Mouse (Mus musculus) heart, embryonic 10.5 days (tissue): ENCODE measurements around the gene Atg2b. TPM values are rescaled to one million over a fixed set of nuclear protein-coding genes. Genes with fewer than 3 reads are reported as not detected.

Source experiments
- DNase-seq: peaks from one replicate; pipeline ENCODE4 v3.0.0-alpha.2; 2017; ENCODE audit warnings: low spot score
- H3K27ac ChIP-seq: fragments of 300-500 bp; sonication (generic); 2 replicates; pipeline ENCODE4 v1.5.1; 2016; ENCODE audit warnings: mild to moderate bottlenecking
- H3K27me3 ChIP-seq: fragments of 300-500 bp; sonication (generic); 2 replicates; pipeline ENCODE4 v1.6.1; 2016; ENCODE audit warnings: mild to moderate bottlenecking; ENCODE audit not compliant: poor library complexity, insufficient read depth, severe bottlenecking
- H3K36me3 ChIP-seq: fragments of 300-500 bp; sonication (generic); 2 replicates; pipeline ENCODE4 v1.6.1; 2016; ENCODE audit warnings: mild to moderate bottlenecking, moderate library complexity
- H3K4me1 ChIP-seq: fragments of 300-500 bp; sonication (generic); 2 replicates; pipeline ENCODE4 v1.6.1; 2016; ENCODE audit warnings: mild to moderate bottlenecking
- H3K4me3 ChIP-seq: fragments of 300-500 bp; sonication (generic); 2 replicates; pipeline ENCODE4 v1.5.1; 2016; ENCODE audit warnings: mild to moderate bottlenecking, moderate library complexity
- H3K9me3 ChIP-seq: fragments of 300-500 bp; sonication (generic); 2 replicates; pipeline ENCODE4 v1.6.1; 2016; ENCODE audit warnings: mild to moderate bottlenecking, moderate library complexity
- WGBS: fragments of 180-500 bp; shearing (Covaris S2); methylation state at CpG from one replicate; pipeline ENCODE4 v1.1.7; 2016; 5-methylcytosine and 5-hydroxymethylcytosine counted together
- polyA plus RNA-seq: library from polyadenylated mRNA; unstranded; fragments of >200 nt; fragmentation: Nextera tagmentation; extraction: Ambion mirVana; gene quantifications from 2 replicates; pipeline ENCODE4 v1.2.1, GENCODE M21; 2016

The Atg2b gene
- polyA plus RNA-seq, 1 experiment from 2014 or later, result 13.0 TPM

DNA sequence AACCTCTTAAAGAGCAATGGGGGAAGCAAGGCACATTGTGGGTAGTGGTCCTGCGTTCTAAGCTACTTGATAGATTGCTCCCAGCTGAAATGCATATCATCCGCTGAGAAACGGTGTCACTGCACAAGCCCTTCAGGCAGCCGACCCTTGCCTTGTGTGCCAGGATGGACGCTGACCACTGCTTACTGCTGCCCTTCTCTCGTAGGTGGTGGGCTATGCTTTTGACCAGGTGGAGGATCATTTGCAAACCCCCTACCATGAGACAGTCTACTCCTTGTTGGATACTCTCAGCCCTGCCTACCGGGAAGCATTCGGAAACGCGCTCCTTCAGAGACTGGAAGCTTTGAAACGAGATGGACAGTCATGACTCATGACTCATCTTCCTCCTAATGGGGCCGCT lies 15.4 kb upstream of the Atg2b start:
- no peaks in the 10 kb centered on the region for H3K27me3 ChIP-seq
- H3K36me3 ChIP-seq, result peaks cover 24% of the 10 kb centered on the region
- WGBS, result 88% methylated on average over 12 of the region's 12 CpGs
- no peak for DNase-seq
- no peak overlapping the region for H3K27ac ChIP-seq
- H3K4me3 ChIP-seq, result no peak overlapping the region
- H3K9me3 ChIP-seq, result no peaks in the 10 kb centered on the region
- peaks cover 4% of the 10 kb centered on the region for H3K4me1 ChIP-seq

DNA sequence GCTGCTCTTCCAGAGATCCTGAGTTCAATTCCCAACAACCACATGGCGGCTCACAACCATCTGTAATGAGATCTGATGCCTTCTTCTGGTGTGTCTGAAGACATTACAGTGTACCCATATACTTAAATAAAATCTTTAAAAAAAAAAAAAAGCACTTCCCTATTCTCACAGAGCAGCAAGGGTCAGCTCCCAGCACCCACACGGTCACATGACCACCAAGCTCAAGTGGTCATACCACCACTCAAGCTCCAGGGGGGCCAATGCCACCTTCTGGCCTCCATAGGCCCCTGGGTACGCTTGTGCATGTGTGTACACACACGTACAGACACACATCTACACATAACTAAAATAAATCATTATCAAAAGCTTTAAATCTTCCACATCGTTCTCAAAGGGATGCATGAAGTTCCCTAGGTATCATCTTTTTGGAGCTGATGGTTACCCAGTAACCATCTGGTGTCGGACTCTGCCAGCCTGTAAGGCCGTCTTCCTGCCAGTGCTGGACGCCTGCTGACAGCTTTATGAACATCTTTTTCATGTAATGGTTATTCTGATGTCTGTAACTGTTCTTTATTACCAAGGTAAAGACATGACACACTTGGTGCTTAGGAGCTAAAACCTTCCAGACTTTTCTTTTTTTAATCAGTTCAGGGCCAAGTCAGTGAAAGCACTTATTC lies 12.2 kb upstream of the Atg2b start:
- 92% methylated on average over 8 of the region's 8 CpGs for WGBS
- no peaks in the 10 kb centered on the region for H3K9me3 ChIP-seq
- H3K36me3 ChIP-seq, result peaks cover 44% of the 10 kb centered on the region
- DNase-seq, result no peak
- no peak overlapping the region for H3K4me3 ChIP-seq
- H3K27ac ChIP-seq, result no peak overlapping the region
- no peaks in the 10 kb centered on the region for H3K27me3 ChIP-seq
- no peaks in the 10 kb centered on the region for H3K4me1 ChIP-seq

DNA sequence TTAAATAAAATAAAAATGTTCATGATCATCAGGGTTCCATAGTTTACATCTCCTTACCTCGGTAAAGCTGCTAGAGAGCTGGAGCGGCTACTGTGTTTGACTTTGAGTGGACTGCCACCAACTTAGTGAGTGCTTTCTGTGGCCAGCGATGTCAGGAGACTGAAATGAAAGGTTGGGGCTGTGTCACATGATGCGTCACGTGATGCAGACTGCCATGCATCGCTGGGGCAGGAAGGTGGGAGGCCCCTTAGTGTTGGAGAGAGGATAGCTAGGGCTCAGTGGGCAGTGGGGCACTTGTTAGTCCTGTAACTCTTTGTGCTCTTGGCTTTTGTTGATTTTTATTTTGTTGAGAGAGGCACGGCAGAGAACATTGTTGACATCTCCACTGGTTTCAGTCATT lies 10.8 kb upstream of the Atg2b start:
- Histone ChIP-seq H3K9me3 (no peaks in the 10 kb centered on the region), H3K27me3 (no peaks in the 10 kb centered on the region), H3K4me1 (no peaks in the 10 kb centered on the region), H3K27ac (no peak overlapping the region), H3K36me3 (peaks cover 47% of the 10 kb centered on the region), H3K4me3 (no peak overlapping the region)
- no peak for DNase-seq
- 80% methylated on average over 7 of the region's 7 CpGs for WGBS

DNA sequence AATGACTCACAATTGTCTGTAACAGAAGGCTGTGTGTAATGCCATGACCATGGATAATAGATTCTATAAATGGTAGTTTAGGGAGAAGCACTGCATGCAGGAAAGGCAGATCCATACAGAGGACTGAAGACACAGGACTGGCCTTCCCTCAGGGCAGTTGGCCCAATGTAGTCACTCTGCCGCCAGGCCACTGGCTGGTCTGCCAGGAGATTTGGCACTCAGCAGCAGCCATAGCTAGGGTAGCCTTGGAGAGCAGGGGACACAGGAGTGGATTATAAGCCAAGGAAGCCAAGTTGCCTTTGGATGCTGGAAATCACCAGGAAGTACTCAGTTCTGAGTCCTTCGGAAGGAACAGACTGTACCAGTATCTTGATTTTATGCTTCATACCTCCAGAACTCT lies 9.0 kb upstream of the Atg2b start:
- H3K4me3 ChIP-seq, result no peak overlapping the region
- no peaks in the 10 kb centered on the region for H3K27me3 ChIP-seq
- H3K27ac ChIP-seq, result no peak overlapping the region
- no peaks in the 10 kb centered on the region for H3K4me1 ChIP-seq
- no peaks in the 10 kb centered on the region for H3K9me3 ChIP-seq
- WGBS, result 95% methylated on average over 2 of the region's 2 CpGs
- peaks cover 49% of the 10 kb centered on the region for H3K36me3 ChIP-seq
- DNase-seq, result no peak

DNA sequence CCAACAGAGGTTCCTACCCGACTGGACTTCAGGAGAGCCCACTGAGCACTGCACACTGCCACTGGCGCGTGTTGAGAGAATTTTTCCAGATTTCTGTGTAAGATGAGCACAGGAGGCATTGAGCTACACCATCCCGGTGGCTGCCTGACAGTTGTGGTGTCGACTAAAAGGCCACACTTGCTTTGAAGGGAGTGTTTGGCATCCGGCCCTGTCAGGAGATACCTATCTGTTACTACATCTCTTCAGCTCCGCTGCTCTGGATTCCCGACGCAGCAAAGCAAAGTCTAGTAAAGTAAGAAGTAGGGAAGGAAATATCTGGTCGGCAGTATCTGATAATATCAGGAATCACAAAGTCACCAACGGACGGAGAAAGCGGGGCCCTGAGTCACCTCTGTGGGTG lies 4.4 kb upstream of the Atg2b start:
- peaks cover 46% of the 10 kb centered on the region for H3K36me3 ChIP-seq
- no peak overlapping the region for H3K27ac ChIP-seq
- H3K4me3 ChIP-seq, result no peak overlapping the region
- 88% methylated on average over 13 of the region's 13 CpGs for WGBS
- H3K9me3 ChIP-seq, result no peaks in the 10 kb centered on the region
- no peak for DNase-seq
- H3K27me3 ChIP-seq, result no peaks in the 10 kb centered on the region
- H3K4me1 ChIP-seq, result peaks cover 11% of the 10 kb centered on the region

DNA sequence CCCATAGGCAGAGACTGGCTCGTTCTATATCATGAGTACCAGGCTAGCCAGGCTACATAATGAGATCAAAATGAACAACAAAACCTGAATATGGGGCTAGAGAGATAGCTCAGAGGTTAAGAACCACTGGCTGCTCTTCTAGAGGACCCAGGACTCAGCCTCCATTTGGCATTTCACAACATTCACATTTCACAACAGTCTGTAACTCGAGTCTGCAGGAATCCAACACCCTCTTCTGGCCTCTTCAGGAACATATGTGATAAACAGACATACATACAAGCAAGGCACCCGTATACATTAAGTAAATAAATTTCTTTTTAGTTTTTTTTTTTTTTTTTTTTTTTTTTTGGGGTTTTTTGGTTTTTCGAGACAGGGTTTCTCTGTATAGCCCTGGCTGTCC lies 3.5 kb upstream of the Atg2b start:
- WGBS, result 89% methylated on average over 4 of the region's 4 CpGs
- no peak for DNase-seq
- H3K4me1 ChIP-seq, result peaks cover 13% of the 10 kb centered on the region
- H3K9me3 ChIP-seq, result no peaks in the 10 kb centered on the region
- H3K36me3 ChIP-seq, result peaks cover 38% of the 10 kb centered on the region
- H3K27ac ChIP-seq, result no peak overlapping the region
- no peak overlapping the region for H3K4me3 ChIP-seq
- H3K27me3 ChIP-seq, result no peaks in the 10 kb centered on the region

DNA sequence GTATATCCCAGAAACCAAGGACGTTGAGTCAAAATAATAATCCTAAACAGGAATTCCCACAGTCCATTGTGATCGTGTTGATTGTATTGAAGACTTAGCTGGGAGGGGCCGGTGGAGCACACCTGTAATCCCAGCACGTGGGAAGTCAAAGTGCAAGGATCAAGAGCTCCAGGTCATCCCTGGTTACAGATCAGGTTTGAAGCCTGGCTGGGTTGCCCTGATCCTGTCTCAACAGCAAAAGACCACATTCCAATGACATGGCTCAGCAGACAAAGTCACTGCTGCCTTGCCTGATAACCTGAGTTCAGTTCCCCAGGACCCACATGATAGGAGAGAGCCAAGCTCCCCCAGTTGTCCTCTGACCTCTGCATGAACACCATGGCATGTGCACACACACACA lies 2.4 kb upstream of the Atg2b start:
- no peaks in the 10 kb centered on the region for H3K9me3 ChIP-seq
- peaks cover 19% of the 10 kb centered on the region for H3K4me1 ChIP-seq
- 88% methylated on average over 4 of the region's 4 CpGs for WGBS
- H3K27ac ChIP-seq, result no peak overlapping the region
- no peaks in the 10 kb centered on the region for H3K27me3 ChIP-seq
- no peak overlapping the region for H3K4me3 ChIP-seq
- no peak for DNase-seq
- H3K36me3 ChIP-seq, result peaks cover 29% of the 10 kb centered on the region

DNA sequence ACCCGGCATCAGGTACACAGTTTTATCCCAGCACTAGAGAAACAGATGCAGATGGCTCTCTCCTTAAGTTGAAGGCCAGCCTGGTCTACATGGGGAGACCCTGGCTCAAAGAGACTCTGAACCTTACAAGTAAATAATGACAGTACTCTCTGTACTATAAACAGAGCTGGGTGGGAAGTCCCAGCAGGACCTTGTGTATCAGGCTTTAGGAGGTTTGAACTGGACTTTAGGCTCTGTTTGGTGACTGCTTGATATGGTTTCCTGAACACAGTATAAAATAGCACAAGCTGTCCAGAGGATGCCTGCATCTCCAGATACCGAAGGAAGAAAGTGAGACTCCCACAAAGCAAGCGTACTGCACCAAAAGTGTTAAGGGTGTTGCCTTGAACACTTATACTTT lies 1.8 kb upstream of the Atg2b start:
- H3K27ac ChIP-seq, result no peak overlapping the region
- H3K4me1 ChIP-seq, result peaks cover 19% of the 10 kb centered on the region
- no peaks in the 10 kb centered on the region for H3K27me3 ChIP-seq
- H3K9me3 ChIP-seq, result no peaks in the 10 kb centered on the region
- 88% methylated on average over 3 of the region's 3 CpGs for WGBS
- peaks cover 23% of the 10 kb centered on the region for H3K36me3 ChIP-seq
- no peak for DNase-seq
- no peak overlapping the region for H3K4me3 ChIP-seq

DNA sequence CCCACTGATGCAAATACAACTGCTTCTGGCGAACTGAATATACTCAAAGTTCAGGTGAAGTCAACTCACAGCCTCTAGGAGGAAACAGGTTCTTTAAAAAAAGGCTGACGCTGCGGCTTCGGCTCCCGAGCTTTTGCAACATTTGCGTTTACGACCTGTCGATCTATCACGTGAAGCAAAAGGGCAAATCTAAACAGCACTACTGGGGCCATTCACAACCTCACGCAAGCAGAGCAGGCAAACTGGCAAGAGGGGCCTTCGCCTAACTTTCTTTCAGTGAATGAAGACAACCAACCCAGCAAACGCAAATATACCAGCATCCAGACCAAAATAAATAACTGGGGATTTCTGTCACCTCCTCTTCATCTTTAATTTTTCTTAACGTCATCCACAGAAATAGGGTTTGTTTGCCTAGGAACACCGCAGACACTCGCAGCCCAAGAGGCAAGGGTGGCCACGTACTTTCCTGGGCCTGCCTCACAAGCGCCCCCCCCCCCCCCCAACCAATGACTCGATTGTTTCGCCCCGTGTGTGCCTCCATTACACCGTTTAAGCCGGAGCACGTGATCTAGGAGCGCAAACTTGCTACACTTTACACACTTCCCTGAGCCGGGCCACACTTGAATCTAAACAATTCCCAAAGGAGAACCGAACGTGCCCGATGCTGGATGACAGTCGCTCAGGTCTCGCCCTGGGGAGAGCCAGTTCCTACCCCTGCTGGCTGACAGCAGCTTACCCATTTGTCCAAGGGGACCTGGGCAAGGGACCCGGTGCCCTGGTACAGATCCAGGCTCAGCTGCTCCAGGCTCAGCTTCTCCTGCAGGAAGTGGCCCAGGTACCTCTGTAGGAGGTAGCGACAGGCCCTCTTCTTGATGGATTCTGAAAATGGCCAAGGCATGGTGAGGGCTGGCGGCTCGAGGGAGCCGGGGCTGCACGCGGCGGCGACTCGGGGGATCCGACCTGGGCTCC lies 794 bp downstream of the Atg2b start, which contains the start of gene Gskip:
Gene Gskip (plus strand): TSS at position 897 of the 969 bp plus-strand sequence.
- Histone ChIP-seq H3K4me1 (peaks cover 19% of the 10 kb centered on the region), H3K27ac (peak within 1 kb of the TSS; percentile 88), H3K4me3 (peak within 1 kb of the TSS; percentile 97), H3K27me3 (no peaks in the 10 kb centered on the region), H3K9me3 (no peaks in the 10 kb centered on the region), H3K36me3 (peaks cover 4% of the 10 kb centered on the region; the same call in 1 of the 2 replicates)
- DNase-seq, result peak; percentile 83
- WGBS, result 3% methylated on average over 41 of the region's 41 CpGs

DNA sequence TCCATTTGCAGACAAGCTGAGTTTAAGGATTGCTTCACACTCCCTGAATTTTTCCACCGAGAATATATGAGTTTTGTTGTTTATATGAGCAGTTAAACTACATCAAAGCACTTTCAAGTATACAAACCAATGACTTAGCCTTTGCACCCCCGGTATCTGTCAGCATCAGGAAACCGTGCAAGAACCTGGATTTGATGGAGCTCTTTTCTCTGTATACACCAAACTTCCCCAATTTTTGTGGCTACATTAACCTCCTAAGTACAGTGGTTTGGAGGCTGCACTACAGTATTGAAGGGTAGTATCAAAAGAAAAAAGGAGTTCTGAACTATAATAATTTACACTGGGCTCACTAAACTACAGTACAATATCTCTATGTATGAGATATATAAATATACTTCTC lies 6.2 kb downstream of the Atg2b start:
- H3K27ac ChIP-seq, result no peak overlapping the region
- no peak overlapping the region for H3K4me3 ChIP-seq
- 89% methylated on average over 3 of the region's 3 CpGs for WGBS
- H3K4me1 ChIP-seq, result peaks cover 8% of the 10 kb centered on the region; the same call in 1 of the 2 replicates
- no peaks in the 10 kb centered on the region for H3K27me3 ChIP-seq
- H3K9me3 ChIP-seq, result no peaks in the 10 kb centered on the region
- H3K36me3 ChIP-seq, result peaks cover 27% of the 10 kb centered on the region
- DNase-seq, result no peak

DNA sequence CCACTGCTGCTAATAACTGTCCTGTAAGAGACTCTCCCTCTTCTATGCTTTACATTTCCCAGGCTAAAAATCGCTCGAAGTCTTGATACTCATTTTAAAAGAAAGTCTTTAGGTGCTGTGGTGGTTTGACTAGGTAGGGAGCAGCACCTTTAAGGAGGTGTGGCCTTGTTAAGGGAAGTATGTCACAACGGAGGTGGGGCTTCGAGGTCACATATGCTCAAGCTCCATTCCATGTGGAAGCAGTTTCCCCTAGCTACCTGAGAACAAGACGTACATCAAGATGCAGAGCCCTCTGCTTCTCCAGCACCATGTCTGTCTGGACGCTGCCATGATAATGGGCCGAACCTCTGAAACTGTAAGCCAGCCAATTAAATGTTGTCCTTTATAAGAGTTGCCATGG lies 6.8 kb downstream of the Atg2b start:
- Histone ChIP-seq H3K4me3 (no peak overlapping the region), H3K9me3 (no peaks in the 10 kb centered on the region), H3K36me3 (peaks cover 33% of the 10 kb centered on the region), H3K4me1 (peaks cover 2% of the 10 kb centered on the region; the same call in 1 of the 2 replicates), H3K27ac (no peak overlapping the region), H3K27me3 (no peaks in the 10 kb centered on the region)
- WGBS, result 89% methylated on average over 7 of the region's 7 CpGs
- DNase-seq, result no peak

DNA sequence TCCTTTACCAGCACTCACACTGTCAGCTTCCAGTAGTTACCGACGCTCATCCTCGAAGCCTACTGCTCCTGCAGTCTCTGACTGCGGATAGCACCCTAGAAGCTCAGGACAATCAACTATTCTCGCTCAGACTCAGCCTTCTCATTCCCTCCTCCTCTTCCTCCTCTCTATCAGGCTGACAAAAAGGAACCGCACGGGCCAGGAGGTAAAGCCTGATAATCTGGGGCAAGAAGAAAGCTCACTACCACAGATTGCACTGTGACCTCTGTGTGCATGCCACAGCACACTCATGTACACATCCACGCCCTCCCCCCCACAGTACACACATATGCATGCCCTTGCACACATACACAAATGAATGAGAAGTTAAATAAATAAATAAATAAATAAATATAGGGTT lies 8.7 kb downstream of the Atg2b start:
- no peak overlapping the region for H3K27ac ChIP-seq
- WGBS, result 80% methylated on average over 8 of the region's 8 CpGs
- DNase-seq, result no peak
- no peaks in the 10 kb centered on the region for H3K9me3 ChIP-seq
- H3K4me3 ChIP-seq, result no peak overlapping the region
- H3K27me3 ChIP-seq, result no peaks in the 10 kb centered on the region
- peaks cover 43% of the 10 kb centered on the region for H3K36me3 ChIP-seq
- no peaks in the 10 kb centered on the region for H3K4me1 ChIP-seq

DNA sequence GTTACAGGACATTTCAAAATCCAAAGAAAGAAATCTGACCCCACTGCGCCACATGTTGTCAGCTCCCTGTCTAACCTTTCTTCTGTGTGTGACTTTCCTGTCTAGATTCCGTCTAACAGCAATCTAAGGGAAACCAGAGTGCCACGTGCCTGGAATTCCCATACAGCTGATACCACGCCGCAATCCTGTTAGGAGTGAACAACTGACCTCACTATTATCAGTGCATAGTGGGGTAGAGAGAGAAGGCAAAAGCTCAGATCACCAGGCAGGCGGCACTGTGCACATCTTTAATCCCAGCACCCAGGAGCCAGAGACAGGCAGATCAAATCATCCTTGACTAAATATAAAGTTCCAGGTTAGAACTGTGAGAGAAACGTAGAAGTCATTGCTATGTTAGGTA lies 29.2 kb downstream of the Atg2b start:
- H3K4me1 ChIP-seq, result 0 out of 2 replicates have a peak, but pooled peaks cover 3% of the 10 kb centered on the region
- no peak overlapping the region for H3K27ac ChIP-seq
- DNase-seq, result no peak
- H3K36me3 ChIP-seq, result peaks cover 89% of the 10 kb centered on the region
- H3K4me3 ChIP-seq, result no peak overlapping the region
- WGBS, result 65% methylated on average over 7 of the region's 7 CpGs
- H3K9me3 ChIP-seq, result no peaks in the 10 kb centered on the region
- no peaks in the 10 kb centered on the region for H3K27me3 ChIP-seq
